Mouse (Mus musculus): Measurements from ENCODE around the gene Trim8.

The Trim8 gene

GRCm38 (mm10) chr19:46523480-46524151, 22.1 kb downstream of the Trim8 start:
- DNase-seq (ENCODE audit: low spot score) = no peak

GRCm38 (mm10) chr19:46524152-46524544, 22.6 kb downstream of the Trim8 start:
- DNase-seq (ENCODE audit: low spot score) = no peak

GRCm38 (mm10) chr19:46524601-46525321, 23.3 kb downstream of the Trim8 start:
- no peak for DNase-seq (ENCODE audit: low spot score)

- no peak for DNase-seq (ENCODE audit: low spot score)
These were observed 24.5 kb downstream of the Trim8 start for GRCm38 (mm10) chr19:46525691-46526631.

- DNase-seq (ENCODE audit: low spot score) = no peak
These were observed 26.4 kb downstream of the Trim8 start for GRCm38 (mm10) chr19:46527632-46528528.

GRCm38 (mm10) chr19:46528529-46529213, 27.2 kb downstream of the Trim8 start:
- DNase-seq (ENCODE audit: low spot score) = no peak

GRCm38 (mm10) chr19:46529601-46530448, 28.3 kb downstream of the Trim8 start:
- no peak for DNase-seq (ENCODE audit: low spot score)

GRCm38 (mm10) chr19:46530449-46530990, 29.0 kb downstream of the Trim8 start:
- no peak for DNase-seq (ENCODE audit: low spot score)

GRCm38 (mm10) chr19:46531071-46532030, 29.8 kb downstream of the Trim8 start:
- no peak for DNase-seq (ENCODE audit: low spot score)

GRCm38 (mm10) chr19:46532031-46532688, 30.7 kb downstream of the Trim8 start:
- DNase-seq (ENCODE audit: low spot score) = no peak

- DNase-seq (ENCODE audit: low spot score) = no peak
These were observed 31.6 kb downstream of the Trim8 start for GRCm38 (mm10) chr19:46533066-46533465.

- DNase-seq (ENCODE audit: low spot score) = no peak
These were observed 32.0 kb downstream of the Trim8 start for GRCm38 (mm10) chr19:46533525-46533924.

GRCm38 (mm10) chr19:46534542-46535098, 33.1 kb downstream of the Trim8 start:
- no peak for DNase-seq (ENCODE audit: low spot score)

GRCm38 (mm10) chr19:46537357-46537756, 35.9 kb downstream of the Trim8 start:
- no peak for DNase-seq (ENCODE audit: low spot score)

- no peak for DNase-seq (ENCODE audit: low spot score)
These were observed 36.7 kb downstream of the Trim8 start for GRCm38 (mm10) chr19:46538213-46538612.

GRCm38 (mm10) chr19:46542750-46543149, 41.2 kb downstream of the Trim8 start:
- no peak for DNase-seq (ENCODE audit: low spot score)

GRCm38 (mm10) chr19:46547565-46547964, 46.1 kb downstream of the Trim8 start:
- no peak for DNase-seq (ENCODE audit: low spot score)

GRCm38 (mm10) chr19:46548110-46548509, 46.6 kb downstream of the Trim8 start:
- no peak for DNase-seq (ENCODE audit: low spot score)
